Mouse (Mus musculus): ENCODE data around the gene Ppp2r5c. TPM values are rescaled to one million over a fixed set of nuclear protein-coding genes. Genes with fewer than 3 reads are reported as not detected.

Gene Ppp2r5c
- total and polyA plus RNA-seq, 3 experiments = 72.0 to 100.0 (median 93.9) TPM

- no peaks in the 10 kb centered on the region for H3K36me3 ChIP-seq (ENCODE audit: control insufficient read depth in 1 of 2, insufficient read depth in 2 of 2, low read length in 2 of 2)
Measured at GRCm38 (mm10) chr12:110444530-110444929, 2.4 kb upstream of the Ppp2r5c start.

GRCm38 (mm10) chr12:110445775-110446174 lies 1.1 kb upstream of the Ppp2r5c start:
- Histone ChIP-seq H3K27ac (ENCODE audit: control insufficient read depth, low read depth, low read length) (no peak overlapping the region), H3K4me3 (ENCODE audit: control insufficient read depth in 1 of 2, insufficient read depth in 1 of 2, low read depth in 2 of 2, low read length in 2 of 2) (peak overlapping the region; percentile 90 to 91), H3K4me1 (ENCODE audit: control insufficient read depth in 1 of 2, insufficient read depth in 2 of 2, low read length in 2 of 2) (no peaks in the 10 kb centered on the region; a peak in 1 of 4 replicates), H3K9me3 (replicated peaks; ENCODE audit: insufficient read depth, low read length) (no peaks in the 10 kb centered on the region), H3K36me3 (ENCODE audit: control insufficient read depth in 1 of 2, insufficient read depth in 2 of 2, low read length in 2 of 2) (no peaks in the 10 kb centered on the region), H3K79me2 (ENCODE audit: control insufficient read depth, insufficient read depth, low read length, poor library complexity) (peaks cover 2% of the 10 kb centered on the region; the same call in 1 of the 2 replicates), H3K9ac (ENCODE audit: control insufficient read depth, low read depth, low read length, poor library complexity, severe bottlenecking) (peak overlapping the region; percentile 45), H3K27me3 (ENCODE audit: control insufficient read depth in 1 of 2, insufficient read depth in 2 of 2, low read length in 2 of 2) (no peaks in the 10 kb centered on the region)
- DNase-seq (ENCODE audit: low read depth, low spot score) = no peak
- 0 out of 2 replicates have a peak, but pooled peaks have one; percentile 31 for TF ChIP-seq HCFC1 (IDR thresholded peaks at IDR 0.05; ENCODE audit: low read depth, low read length)
- TF ChIP-seq TAL1 (IDR thresholded peaks at IDR 0.05; ENCODE audit: low read length) = no peak
- no peak for TF ChIP-seq GATA1 (IDR thresholded peaks at IDR 0.05; ENCODE audit: low read depth, low read length)

More at GRCm38 (mm10) chr12:110444530-110444929, 2.4 kb upstream of the Ppp2r5c start:
- Histone ChIP-seq H3K27ac (ENCODE audit: control insufficient read depth, low read depth, low read length) (no peak overlapping the region), H3K4me3 (ENCODE audit: control insufficient read depth in 1 of 2, insufficient read depth in 1 of 2, low read depth in 2 of 2, low read length in 2 of 2) (no peak overlapping the region), H3K79me2 (ENCODE audit: control insufficient read depth, insufficient read depth, low read length, poor library complexity) (peaks cover 2% of the 10 kb centered on the region; the same call in 1 of the 2 replicates), H3K9me3 (replicated peaks; ENCODE audit: insufficient read depth, low read length) (no peaks in the 10 kb centered on the region), H3K27me3 (ENCODE audit: control insufficient read depth in 1 of 2, insufficient read depth in 2 of 2, low read length in 2 of 2) (no peaks in the 10 kb centered on the region), H3K4me1 (ENCODE audit: control insufficient read depth in 1 of 2, insufficient read depth in 2 of 2, low read length in 2 of 2) (no peaks in the 10 kb centered on the region; a peak in 1 of 4 replicates), H3K9ac (ENCODE audit: control insufficient read depth, low read depth, low read length, poor library complexity, severe bottlenecking) (no peak overlapping the region)
- TF ChIP-seq MAZ (IDR thresholded peaks at IDR 0.05; ENCODE audit: low read depth, low read length) (no peak), SMC3 (IDR thresholded peaks at IDR 0.05; ENCODE audit: low read depth, low read length) (no peak), GABPA (IDR thresholded peaks at IDR 0.05; ENCODE audit: low read depth, low read length) (no peak), TBP (IDR thresholded peaks at IDR 0.05; ENCODE audit: low read depth, low read length) (no peak), MAFK (IDR thresholded peaks at IDR 0.05; ENCODE audit: borderline replicate concordance, low read depth, low read length) (no peak), POLR2AphosphoS2 (IDR thresholded peaks at IDR 0.05; ENCODE audit: low read length) (no peak), POLR2A (IDR thresholded peaks at IDR 0.05; ENCODE audit: control insufficient read depth in 1 of 2, insufficient read depth in 1 of 2, low read depth in 1 of 2, low read length in 2 of 2, poor library complexity in 1 of 2) (no peak), ZNF384 (IDR thresholded peaks at IDR 0.05; ENCODE audit: low read depth, low read length) (no peak), ZC3H11A (IDR thresholded peaks at IDR 0.05; ENCODE audit: low read depth, low read length) (no peak), SIN3A (IDR thresholded peaks at IDR 0.05; ENCODE audit: low read length) (no peak), MXI1 (IDR thresholded peaks at IDR 0.05; ENCODE audit: low read depth, low read length) (no peak), TCF12 (IDR thresholded peaks at IDR 0.05; ENCODE audit: low read depth, low read length) (no peak), NRF1 (IDR thresholded peaks at IDR 0.05; ENCODE audit: insufficient read depth, low read depth, low read length, poor library complexity, severe bottlenecking) (no peak), CTCF (IDR thresholded peaks at IDR 0.05 in 2 of 3, conservative IDR thresholded peaks at IDR 0.05 in 1 of 3; ENCODE audit: control insufficient read depth in 1 of 3, insufficient read depth in 1 of 3, low read depth in 2 of 3, low read length in 3 of 3, poor library complexity in 1 of 3, severe bottlenecking in 1 of 3) (no peak), ELF1 (IDR thresholded peaks at IDR 0.05; ENCODE audit: low read depth, low read length) (no peak), CHD1 (IDR thresholded peaks at IDR 0.05; ENCODE audit: low read depth, low read length) (no peak), KAT2A (conservative IDR thresholded peaks at IDR 0.05; ENCODE audit: low read depth, low read length) (no peak), GATA1 (IDR thresholded peaks at IDR 0.05; ENCODE audit: low read depth, low read length) (no peak), EP300 (IDR thresholded peaks at IDR 0.05; ENCODE audit: low read depth in 1 of 2, low read length in 2 of 2) (no peak)
- no peak for DNase-seq (ENCODE audit: low read depth, low spot score)

All from MEL (cell line).